Mouse (Mus musculus): ENCODE data around the gene Prr14l. TPM values are rescaled to one million over a fixed set of nuclear protein-coding genes. Genes with fewer than 3 reads are reported as not detected.
"Not testable (repeated sequence)": the region's sequence is repeated elsewhere in the genome, so short reads cannot be mapped to it uniquely, and the experiment has no call there.

The Prr14l gene
- not detected in 2 replicates for polyA plus RNA-seq (2012; ENCODE audit: insufficient read depth, insufficient read length, low replicate concordance, missing spikeins)

DNA sequence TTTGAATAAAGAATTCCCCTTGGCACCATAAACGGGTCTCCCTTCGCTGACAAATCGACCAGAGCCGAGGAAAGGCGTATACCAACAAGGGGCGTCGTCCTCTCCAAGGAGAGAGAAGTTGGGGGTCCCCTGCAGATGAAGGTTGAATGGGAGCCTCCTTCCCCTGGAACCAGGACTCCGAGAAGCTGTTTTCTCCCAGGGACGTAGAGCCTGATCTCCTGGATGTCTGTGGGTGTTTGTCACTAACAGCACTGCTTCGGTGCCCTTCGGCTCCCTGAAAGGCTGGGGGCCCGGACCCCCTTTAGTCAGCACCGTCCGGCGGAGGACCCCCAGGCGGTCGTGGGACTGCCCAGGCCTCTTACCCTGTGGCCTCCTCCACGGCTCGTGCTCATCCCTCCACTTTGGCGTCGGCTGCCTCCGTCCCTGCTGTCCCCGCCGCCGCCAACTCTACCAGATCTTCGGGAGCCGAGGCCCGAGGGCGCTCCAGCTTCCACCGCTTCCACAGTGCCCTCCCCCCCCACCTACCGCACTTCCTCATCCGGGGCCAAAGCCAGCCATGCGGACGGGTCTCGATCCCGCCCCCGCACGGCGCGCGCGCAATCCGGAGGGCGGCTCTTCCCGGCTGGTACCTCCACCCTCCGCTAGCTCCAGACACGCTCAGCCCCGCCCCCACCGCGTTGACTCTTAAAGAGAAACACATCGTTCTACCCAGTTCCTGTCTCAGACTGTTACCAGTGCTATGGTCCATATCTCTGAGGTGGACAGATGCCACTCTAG is at the start of gene Prr14l:
Prr14l (minus strand) TSS at position 526 of the 777 bp plus-strand sequence.
- Histone ChIP-seq H3K27ac (ENCODE audit: insufficient read depth, low read depth, low read length) (peak within 1 kb of the TSS; percentile 63; the same call in 1 of the 2 replicates), H3K4me3 (ENCODE audit: insufficient read depth, low read depth, low read length) (peak within 1 kb of the TSS; percentile 69), H3K4me1 (ENCODE audit: control insufficient read depth, insufficient read depth, low read length) (no peaks in the 10 kb centered on the region)
- under 1% methylated on average over 51 of the region's 51 CpGs for WGBS
- TF ChIP-seq CTCF (IDR thresholded peaks at IDR 0.05; ENCODE audit: insufficient read depth, low read depth, low read length) (no peak), POLR2A (IDR thresholded peaks at IDR 0.05; ENCODE audit: insufficient read depth, low read depth, low read length) (peak; percentile 82)

DNA sequence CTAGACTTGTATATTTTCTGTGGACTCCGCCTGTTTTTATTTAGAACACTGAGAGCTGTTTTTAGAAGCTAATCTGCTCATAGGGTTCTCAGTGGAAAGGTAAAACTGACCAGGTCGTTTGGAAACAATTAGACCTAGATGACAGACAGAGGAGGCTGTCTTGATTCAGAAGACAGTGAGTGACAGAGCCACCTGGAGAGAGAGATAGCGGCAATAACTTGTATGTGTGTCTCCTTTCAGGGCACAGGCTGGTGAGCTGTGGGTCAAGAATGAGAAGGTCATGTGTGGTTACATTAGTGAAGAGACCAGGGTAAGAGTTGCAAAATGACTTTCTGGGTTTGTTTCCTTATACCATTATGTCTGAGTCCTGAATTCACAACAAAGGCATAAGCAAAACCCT is 32.7 kb upstream of the Prr14l start:
- no peak overlapping the region for H3K4me3 ChIP-seq (ENCODE audit: insufficient read depth, low read depth, low read length)
- no peak for TF ChIP-seq CTCF (IDR thresholded peaks at IDR 0.05; ENCODE audit: insufficient read depth, low read depth, low read length)
- no peak overlapping the region for H3K27ac ChIP-seq (ENCODE audit: insufficient read depth, low read depth, low read length)
- 73% methylated on average over 3 of the region's 3 CpGs for WGBS
- H3K4me1 ChIP-seq (ENCODE audit: control insufficient read depth, insufficient read depth, low read length), result no peaks in the 10 kb centered on the region

DNA sequence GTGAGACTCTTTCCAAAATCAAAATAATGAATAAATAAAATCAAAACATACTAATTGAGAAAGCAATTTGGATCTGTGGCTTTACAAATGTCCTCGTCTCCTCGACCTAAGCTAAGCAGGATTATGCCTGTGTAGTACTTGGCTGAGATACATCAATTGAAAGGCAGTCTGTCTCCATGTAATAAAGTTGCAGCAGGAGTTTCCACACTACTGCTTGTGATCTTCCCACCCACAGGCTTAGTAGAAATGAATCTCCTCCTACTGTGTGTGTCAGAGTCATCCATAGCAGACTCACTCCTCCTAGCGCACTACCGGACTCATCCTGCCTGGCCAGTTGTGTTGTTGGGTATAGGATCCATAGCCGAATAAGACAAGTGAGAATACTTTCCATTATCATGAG is 18.3 kb upstream of the Prr14l start:
- Histone ChIP-seq H3K27ac (ENCODE audit: insufficient read depth, low read depth, low read length) (no peak overlapping the region), H3K4me3 (ENCODE audit: insufficient read depth, low read depth, low read length) (no peak overlapping the region), H3K4me1 (ENCODE audit: control insufficient read depth, insufficient read depth, low read length) (no peaks in the 10 kb centered on the region)
- TF ChIP-seq CTCF (IDR thresholded peaks at IDR 0.05; ENCODE audit: insufficient read depth, low read depth, low read length) (no peak), POLR2A (IDR thresholded peaks at IDR 0.05; ENCODE audit: insufficient read depth, low read depth, low read length) (no peak)
- WGBS, result 84% methylated on average over 5 of the region's 5 CpGs

DNA sequence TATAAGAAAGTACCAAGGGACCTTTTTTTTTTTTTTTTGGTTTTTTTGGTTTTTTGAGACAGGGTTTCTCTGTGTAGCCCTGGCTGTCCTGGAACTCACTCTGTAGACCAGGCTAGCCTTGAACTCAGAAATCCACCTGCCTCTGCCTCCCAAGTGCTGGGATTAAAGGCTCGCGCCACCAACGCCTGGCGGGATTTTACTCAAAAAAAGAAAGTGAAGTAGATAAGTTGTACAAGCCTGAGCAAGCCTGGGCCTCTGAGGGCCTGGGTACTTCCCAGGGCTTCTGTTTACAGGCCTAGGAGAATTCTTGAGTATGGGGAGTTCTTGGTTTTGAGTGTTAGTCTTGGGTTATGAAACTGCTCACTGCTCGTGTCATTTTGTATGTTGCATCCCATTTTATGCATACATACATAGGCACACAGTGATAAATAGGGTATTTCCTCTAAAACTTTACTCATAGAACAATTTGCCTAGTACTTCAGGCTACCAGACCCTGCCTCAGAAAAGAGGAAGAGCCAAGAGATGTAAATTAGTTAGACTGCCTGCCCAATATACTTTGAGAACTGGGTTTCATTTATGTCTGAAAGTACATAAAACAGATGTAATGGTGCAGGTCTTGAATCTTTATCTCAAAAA is 15.5 kb upstream of the Prr14l start:
- no peak overlapping the region for H3K27ac ChIP-seq (ENCODE audit: insufficient read depth, low read depth, low read length)
- TF ChIP-seq CTCF (IDR thresholded peaks at IDR 0.05; ENCODE audit: insufficient read depth, low read depth, low read length), result no peak
- TF ChIP-seq POLR2A (IDR thresholded peaks at IDR 0.05; ENCODE audit: insufficient read depth, low read depth, low read length), result no peak
- 97% methylated on average over 5 of the region's 5 CpGs for WGBS
- no peak overlapping the region for H3K4me3 ChIP-seq (ENCODE audit: insufficient read depth, low read depth, low read length)
- H3K4me1 ChIP-seq (ENCODE audit: control insufficient read depth, insufficient read depth, low read length), result no peaks in the 10 kb centered on the region

DNA sequence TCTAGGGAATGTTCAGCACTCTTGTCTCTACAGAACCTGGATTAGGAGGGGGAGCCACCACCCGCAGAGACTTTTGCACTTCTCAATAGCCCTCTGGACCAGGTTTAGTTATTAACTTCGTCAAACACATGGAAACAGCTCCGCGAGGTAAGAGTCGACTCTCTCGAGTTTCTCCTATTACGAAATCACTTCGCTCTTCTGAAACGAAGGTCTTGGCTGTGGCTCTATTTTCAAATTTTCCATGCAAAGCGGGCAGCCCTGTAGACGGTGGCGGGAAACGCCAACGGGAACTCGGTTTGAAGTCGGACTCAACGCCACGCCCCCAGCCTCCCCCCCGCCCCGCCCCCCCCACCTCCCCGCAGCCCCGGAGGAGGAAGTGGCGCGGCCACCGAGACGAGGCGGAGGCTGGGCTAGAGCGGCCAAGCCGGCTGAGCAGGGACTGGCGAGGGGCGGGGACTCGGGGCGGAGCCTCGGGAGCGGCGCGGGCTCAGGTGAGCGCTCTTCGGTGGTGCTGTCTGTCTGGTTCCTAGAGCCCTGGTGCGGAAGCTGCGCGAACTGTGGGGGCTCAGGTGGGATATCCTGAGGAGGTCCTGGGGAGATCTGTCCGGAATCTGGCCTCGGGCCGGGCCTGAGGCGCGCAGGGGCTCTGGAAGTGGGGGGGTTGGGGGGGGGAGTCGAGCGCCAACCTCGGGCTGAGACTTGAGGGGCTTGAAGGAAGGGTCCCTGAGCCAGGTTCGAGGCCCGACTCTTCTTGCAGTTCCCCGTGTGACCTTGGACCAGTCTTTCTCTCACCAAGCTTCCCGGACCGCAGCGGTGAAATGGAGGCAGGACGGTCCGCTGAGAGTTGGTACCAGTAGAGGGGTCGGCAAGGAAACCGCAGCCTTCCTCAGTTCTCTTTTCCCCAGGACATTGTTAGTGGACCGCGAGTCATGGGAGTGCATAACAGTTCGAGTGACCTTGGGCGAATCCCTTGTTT is 9.5 kb upstream of the Prr14l start, which contains the start of gene Depdc5:
Depdc5 (plus strand) TSS at position 449 of the 976 bp plus-strand sequence.
- Histone ChIP-seq H3K4me3 (ENCODE audit: insufficient read depth, low read depth, low read length) (peak within 1 kb of the TSS; percentile 88), H3K27ac (ENCODE audit: insufficient read depth, low read depth, low read length) (no peak within 1 kb of the TSS), H3K4me1 (ENCODE audit: control insufficient read depth, insufficient read depth, low read length) (peaks cover 2% of the 10 kb centered on the region; the same call in 1 of the 2 replicates)
- WGBS, result under 1% methylated on average over 62 of the region's 64 CpGs
- TF ChIP-seq POLR2A (IDR thresholded peaks at IDR 0.05; ENCODE audit: insufficient read depth, low read depth, low read length), result peak; percentile 75
- no peak for TF ChIP-seq CTCF (IDR thresholded peaks at IDR 0.05; ENCODE audit: insufficient read depth, low read depth, low read length)

DNA sequence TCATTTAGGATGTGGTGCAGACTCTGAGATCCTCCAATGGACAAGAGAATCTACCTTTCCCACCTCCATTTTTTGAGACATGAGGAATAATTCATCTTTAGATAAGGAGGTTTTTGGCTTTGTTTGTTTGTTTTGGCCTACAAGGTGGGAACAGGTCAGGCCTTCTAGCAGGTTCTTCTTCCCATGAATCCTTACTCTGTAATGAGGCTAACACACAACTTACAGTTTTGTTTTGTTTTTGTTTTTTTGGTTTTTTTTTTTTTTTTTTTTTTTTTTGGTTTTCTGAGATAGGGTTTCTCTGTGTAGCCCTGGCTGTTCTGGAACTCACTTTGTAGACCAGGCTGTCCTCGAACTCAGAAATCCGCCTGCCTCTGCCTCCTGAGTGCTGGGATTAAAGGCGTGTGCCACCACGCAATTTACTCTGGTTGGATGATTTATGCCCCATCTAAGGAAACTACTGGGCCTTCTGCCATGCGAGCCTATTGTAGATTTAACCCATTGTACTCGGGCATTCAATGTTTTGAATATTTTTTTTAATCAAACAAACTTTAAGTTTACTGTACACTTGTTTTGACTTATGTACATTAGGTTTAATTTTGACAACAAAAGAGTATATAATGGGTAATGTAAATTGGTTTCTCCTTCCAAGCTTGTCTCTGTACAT is 8.5 kb upstream of the Prr14l start:
- H3K4me1 ChIP-seq (ENCODE audit: control insufficient read depth, insufficient read depth, low read length), result peaks cover 2% of the 10 kb centered on the region; the same call in 1 of the 2 replicates
- H3K4me3 ChIP-seq (ENCODE audit: insufficient read depth, low read depth, low read length), result no peak overlapping the region
- 54% methylated on average over 6 of the region's 6 CpGs for WGBS
- no peak for TF ChIP-seq POLR2A (IDR thresholded peaks at IDR 0.05; ENCODE audit: insufficient read depth, low read depth, low read length)
- H3K27ac ChIP-seq (ENCODE audit: insufficient read depth, low read depth, low read length), result no peak overlapping the region

DNA sequence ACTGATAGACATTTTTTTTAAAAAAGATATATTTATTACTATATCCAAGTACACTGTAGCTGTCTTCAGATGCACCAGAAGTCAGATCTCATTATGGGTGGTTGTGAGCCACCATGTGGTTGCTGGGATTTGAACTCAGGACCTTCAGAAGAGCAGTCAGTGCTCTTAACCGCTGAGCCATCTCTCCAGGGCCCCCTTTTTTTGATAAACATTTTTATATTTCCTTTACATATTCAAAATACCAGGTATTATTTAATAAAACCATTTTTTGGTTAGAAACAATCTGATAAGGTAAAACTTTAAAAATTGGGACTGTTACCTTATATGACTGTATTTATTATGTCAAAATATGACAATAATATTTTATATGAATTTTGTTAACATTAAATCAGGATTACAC is 7.0 kb upstream of the Prr14l start:
- WGBS, result 83% methylated on average over 1 of the region's 1 CpGs
- Histone ChIP-seq H3K4me3 (ENCODE audit: insufficient read depth, low read depth, low read length) (no peak overlapping the region), H3K27ac (ENCODE audit: insufficient read depth, low read depth, low read length) (no peak overlapping the region), H3K4me1 (ENCODE audit: control insufficient read depth, insufficient read depth, low read length) (peaks cover 2% of the 10 kb centered on the region; the same call in 1 of the 2 replicates)
- TF ChIP-seq CTCF (IDR thresholded peaks at IDR 0.05; ENCODE audit: insufficient read depth, low read depth, low read length) (no peak), POLR2A (IDR thresholded peaks at IDR 0.05; ENCODE audit: insufficient read depth, low read depth, low read length) (no peak)

DNA sequence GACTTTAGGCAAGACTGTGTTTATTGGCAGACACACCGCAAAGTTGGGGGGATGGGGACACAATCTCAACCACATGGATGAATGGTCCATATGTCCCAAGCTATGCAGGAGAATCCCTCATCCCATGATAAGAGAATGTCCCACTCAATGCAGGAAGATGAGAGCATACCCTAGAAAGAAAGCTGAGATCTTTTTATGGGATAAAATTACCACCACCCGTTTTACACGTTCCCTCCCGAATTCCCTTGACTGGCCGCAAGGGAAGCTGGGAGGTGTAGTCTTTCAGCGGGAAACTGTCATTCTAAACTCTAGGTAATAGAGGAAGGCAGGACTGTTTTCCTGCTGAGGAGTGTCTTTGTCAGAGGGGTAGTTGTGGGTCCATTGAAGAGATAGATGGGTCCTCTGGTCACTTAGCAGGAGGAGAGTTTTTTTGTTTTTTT is 3.7 kb upstream of the Prr14l start:
- H3K27ac ChIP-seq (ENCODE audit: insufficient read depth, low read depth, low read length), result peak overlapping the region; percentile 79; the same call in 1 of the 2 replicates
- under 1% methylated on average over 6 of the region's 6 CpGs for WGBS
- H3K4me3 ChIP-seq (ENCODE audit: insufficient read depth, low read depth, low read length), result peak overlapping the region; percentile 36
- H3K4me1 ChIP-seq (ENCODE audit: control insufficient read depth, insufficient read depth, low read length), result no peaks in the 10 kb centered on the region
- TF ChIP-seq CTCF (IDR thresholded peaks at IDR 0.05; ENCODE audit: insufficient read depth, low read depth, low read length), result no peak
- TF ChIP-seq POLR2A (IDR thresholded peaks at IDR 0.05; ENCODE audit: insufficient read depth, low read depth, low read length), result no peak

DNA sequence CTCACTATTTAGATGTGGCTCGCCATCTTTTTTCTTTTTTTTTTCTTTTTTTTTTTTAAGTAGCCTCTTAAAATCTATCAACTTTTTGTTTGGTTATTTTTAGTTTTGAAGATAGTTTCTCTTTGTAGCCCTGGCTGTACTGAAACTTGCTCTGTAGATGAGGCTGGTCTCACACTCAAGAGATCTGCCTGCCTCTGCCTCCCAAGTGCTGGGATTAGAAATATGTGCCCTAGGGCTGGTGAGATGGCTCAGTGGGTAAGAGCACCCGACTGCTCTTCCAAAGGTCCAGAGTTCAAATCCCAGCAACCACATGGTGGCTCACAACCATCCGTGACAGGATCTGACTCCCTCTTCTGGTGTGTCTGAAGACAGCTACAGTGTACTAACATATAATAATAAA is 1.2 kb upstream of the Prr14l start:
- not testable (repeated sequence) for H3K4me3 ChIP-seq (ENCODE audit: insufficient read depth, low read depth, low read length); H3K4me1 ChIP-seq (ENCODE audit: control insufficient read depth, insufficient read depth, low read length); H3K27ac ChIP-seq (ENCODE audit: insufficient read depth, low read depth, low read length)
- 97% methylated on average over 3 of the region's 3 CpGs for WGBS
